Mouse (Mus musculus) megakaryocyte, embryonic 14.5 days (primary cell): ENCODE measurements at regions not wholly inside any gene's neighbourhood (a gene's known extent, or its start where the extent isn't known, plus 50 kb on each side); places are given as distances from the start of the nearest gene placed in this dataset.

Source experiments
- FLI1 ChIP-seq: IDR thresholded peaks from 2 replicates; pipeline ENCODE4 v1.6.1; 2012; ENCODE audit warnings: low read length, inconsistent platforms, mixed read lengths
- GATA1 ChIP-seq: IDR thresholded peaks from 3 replicates; pipeline ENCODE4 v1.6.1; 2012; ENCODE audit warnings: mixed read lengths, low read length, inconsistent platforms, borderline replicate concordance

DNA sequence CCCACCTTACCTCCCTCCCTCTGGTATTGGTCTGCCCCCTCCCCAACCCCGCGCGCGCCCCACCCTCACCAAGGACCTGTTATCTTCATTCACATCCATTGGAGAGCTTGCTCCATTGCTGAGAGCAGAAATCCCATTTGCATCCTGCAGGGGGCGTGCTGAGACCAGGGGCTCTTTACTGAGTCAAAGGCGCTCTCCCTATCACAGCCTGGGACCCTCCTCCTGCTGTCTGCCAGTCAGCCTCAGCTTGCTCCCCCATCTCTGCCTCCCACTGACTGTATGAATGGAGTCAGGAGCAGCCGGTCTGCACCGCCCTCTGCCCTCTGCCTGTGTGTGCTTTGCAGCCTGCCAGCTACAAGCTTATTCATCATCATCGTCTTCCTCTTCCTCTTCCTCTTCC, 221.5 kb upstream of the Mocs1 start:
- TF ChIP-seq GATA1 (no peak), FLI1 (no peak)
